Mouse (Mus musculus) layer of hippocampus, postnatal 14 days (tissue): ENCODE data around the gene Col4a3bp. TPM values are rescaled to one million over a fixed set of nuclear protein-coding genes. Genes with fewer than 3 reads are reported as not detected.

Source experiments
- DNase-seq, 2 experiments: peaks; one replicate each; pipeline ENCODE4 v3.0.0; 2021 to 2022; ENCODE audit warnings: low spot score in 2 of 2, mixed read lengths in 1 of 2
- total RNA-seq, 2 experiments: library from RNA; stranded (reverse); gene quantifications; 2 replicates each; pipeline ENCODE4 v1.2.3; 2021

Col4a3bp gene
- total RNA-seq, 2 experiments from 2014 or later, result 56.8 to 57.5 TPM

DNA sequence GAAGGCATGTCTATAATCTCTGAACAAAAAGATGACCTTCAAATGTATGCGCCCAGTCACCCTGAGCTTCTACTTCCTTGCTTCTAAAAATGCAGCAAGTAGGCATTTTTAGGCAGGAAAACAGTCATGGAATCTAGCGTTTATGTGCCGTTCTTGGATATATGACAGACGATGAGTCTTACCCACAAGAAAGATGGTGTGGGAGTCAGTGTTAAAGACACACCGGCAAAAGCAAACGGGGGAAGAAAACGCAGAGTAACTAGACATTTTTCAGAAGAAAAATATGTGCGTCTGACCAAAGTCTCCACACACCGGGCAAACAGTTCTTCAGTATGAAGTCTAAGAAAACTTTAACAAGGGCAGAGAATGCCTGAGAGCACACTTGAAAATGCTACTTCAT, 144.8 kb downstream of the Col4a3bp start:
- no peak for DNase-seq

Other genes starting within 250 kb of the Col4a3bp start
- gene Poc5, start 154.3 kb upstream of the Col4a3bp start, total RNA-seq, result 10 to 100 TPM; 30.2 to 34.9 TPM
- under 1 TPM in 1 of 2 experiments, not detected in 1; 0.23 TPM for gene Ankdd1b, start 71.4 kb upstream of the Col4a3bp start, total RNA-seq
- gene Gm17622, start 51.9 kb upstream of the Col4a3bp start, total RNA-seq, result not detected
- gene Polk, start within 50 bp of the Col4a3bp start, total RNA-seq, result 10 to 100 TPM; 10.4 to 11.4 TPM
- 100 to 1,000 TPM; 206 to 227 TPM for gene Hmgcr, start 128.3 kb downstream of the Col4a3bp start, total RNA-seq
- under 1 TPM; 0.35 to 0.50 TPM for gene Ankrd31, start 205.7 kb downstream of the Col4a3bp start, total RNA-seq